Mouse (Mus musculus) ES-Bruce4 (cell line): ENCODE data around the gene Foxp1.

Source experiments
- CTCF ChIP-seq: IDR thresholded peaks from one replicate; pipeline ENCODE4 v1.8.1; 2011; ENCODE audit warnings: low read depth, low read length
- POLR2A ChIP-seq: IDR thresholded peaks from one replicate; pipeline ENCODE4 v1.8.1; 2011; ENCODE audit warnings: low read length; ENCODE audit not compliant: insufficient read depth

- no peak for TF ChIP-seq CTCF
- no peak for TF ChIP-seq POLR2A
These were observed 390.7 kb downstream of the Foxp1 start for GRCm38 (mm10) chr6:99131815-99132214.
